Mouse (Mus musculus) B cell, adult 67 days (primary cell): ENCODE measurements around the gene Hlcs. TPM values are rescaled to one million over a fixed set of nuclear protein-coding genes. Genes with fewer than 3 reads are reported as not detected.

Experiments used
- total RNA-seq, 2 experiments: library from RNA; stranded (reverse); gene quantifications; 4 replicates each; pipeline ENCODE4 v1.2.4; 2023

The Hlcs gene
- total RNA-seq: 10 to 100 TPM; 44.4 to 53.5 TPM

DNA sequence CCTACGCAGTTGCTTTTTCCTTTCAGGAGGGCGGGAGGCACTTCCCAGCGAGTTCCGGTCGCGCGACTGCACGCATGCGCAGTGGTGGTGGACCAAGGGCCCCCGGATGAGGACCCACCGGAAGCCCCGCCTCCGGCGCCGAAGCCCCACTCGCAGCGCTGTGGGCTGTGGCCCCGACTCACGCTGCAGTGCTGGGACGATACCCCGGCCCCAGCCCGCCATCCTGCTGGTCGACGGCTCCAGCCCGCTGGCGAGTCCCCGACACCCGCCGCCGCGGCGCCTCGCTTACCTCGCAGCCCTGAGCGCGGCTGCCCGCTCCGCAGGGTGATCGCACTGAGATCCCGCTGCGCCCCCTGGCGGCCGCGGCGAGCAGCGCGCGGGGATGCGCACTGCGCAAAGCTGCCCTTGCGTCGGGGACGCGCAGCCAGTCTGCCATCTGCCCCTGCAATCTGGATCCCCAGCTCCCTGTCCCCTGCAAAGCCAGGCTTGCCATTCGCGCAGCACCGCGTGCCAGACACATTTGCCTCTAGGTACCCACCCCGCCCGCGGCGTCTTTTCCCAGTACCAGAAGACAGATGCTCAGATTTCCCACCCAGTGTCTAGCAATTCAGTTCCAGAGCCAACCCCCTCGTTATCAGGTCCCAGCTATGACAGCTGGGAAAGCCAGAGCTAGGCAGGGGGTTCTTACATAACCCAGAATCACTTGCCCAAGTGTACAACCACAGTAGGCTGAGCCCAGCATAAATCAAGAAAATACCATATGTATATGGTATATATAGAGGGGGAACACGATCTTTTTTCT lies at the start of gene Hlcs:
Gene Hlcs, minus strand, starts transcription at position 343 of the 802 bp plus-strand sequence.

DNA sequence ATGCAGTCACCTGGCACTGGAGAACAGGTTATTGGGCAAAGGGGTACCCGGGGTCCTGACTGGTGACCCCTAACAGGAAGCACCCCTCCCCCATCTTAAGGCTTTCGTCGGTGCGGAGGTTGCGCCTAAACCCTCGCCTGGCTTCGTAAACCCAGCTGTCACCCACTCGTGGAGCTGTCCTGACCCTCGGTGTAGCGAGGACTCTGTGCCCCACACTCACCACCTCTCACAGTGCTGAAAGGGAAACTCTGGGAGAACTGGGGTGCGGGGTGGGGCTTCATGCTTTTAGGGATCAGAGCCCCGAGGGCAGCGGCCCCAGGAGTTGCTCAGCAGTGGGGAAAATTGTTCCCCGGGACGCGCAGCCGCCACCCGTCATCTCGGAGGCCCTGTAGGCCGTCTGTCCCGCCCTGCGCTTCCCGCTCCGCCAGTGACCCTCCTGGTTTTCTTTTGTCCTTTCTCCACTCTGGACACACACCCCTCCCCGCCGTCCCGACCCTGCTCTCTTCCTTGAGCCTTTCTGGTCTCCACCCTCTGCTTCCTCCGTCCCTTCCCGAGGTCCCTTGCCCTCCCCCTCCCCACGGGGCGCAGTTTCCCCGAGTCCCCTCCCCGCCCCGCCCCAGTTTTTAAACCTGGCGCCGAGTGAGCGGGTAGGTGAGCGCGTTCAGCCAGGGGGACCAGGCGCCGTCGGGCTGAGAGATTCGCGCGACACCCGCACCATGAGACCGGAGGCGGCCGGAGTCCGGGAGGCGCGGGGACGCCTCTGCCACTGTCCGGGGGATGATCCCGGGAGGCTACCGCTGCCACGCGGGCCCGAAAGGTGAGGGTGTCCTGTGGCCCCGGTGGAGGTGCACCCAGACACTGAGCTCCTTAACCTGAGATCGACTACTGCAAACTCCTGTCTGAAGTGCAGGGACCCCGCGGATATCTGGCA lies 14.7 kb upstream of the Hlcs start, which contains the start of gene Ripply3:
Gene Ripply3, plus strand, starts transcription at position 640 of the 931 bp plus-strand sequence.

DNA sequence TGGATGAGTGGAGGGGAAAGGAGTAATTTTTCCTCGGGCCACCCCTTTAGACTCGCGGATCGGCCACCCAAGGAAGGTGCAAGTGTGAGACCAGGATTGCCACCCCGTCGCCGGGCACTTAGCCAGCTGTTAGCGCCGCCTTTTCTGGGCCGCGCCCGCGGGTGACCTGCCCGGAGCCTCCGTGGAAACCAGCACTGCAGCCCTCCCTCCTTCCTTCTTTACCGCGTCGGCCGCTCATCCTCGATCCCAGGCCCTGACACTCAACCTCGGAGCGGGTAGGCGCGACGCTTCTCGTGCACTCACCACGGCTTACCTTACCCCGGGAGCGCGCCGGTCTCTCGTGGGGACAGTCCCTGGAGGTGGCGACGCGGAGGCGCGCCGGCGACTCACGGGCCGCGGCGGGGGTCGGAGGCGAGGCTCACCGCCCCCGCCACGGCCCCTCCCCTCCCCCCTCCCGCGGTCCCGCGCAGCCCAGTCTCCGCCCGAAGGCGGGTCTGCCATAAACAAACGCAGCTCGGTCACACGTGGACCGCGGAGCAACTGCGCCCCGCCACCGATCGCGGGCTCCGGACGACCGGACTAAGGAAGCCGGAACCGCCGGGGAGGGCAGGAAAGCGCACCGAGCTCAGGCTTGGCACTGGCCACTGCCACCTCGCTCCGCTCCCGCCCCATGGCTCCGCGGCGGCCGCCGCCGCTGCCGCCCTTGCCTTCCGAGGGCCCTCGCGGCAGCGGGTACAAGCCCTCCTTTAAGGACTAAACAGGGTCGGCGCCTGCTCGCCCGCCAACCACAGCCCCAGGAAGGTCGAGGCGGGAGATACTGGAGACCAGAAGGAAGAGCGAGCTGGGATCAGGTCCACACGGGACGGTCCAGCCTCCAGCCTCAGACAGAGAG lies 228.4 kb downstream of the Hlcs start, which contains the start of gene Sim2:
Gene Sim2, plus strand, starts transcription at position 221 of the 892 bp plus-strand sequence.

Other genes starting within 250 kb of the Hlcs start
- not detected for gene Sim2, start 228.6 kb downstream of the Hlcs start, total RNA-seq
- gene Ripply3, start 14.8 kb upstream of the Hlcs start, total RNA-seq: not detected
- 10 to 100 TPM; 71.6 to 76.1 TPM for gene Ttc3, start 57.0 kb upstream of the Hlcs start, total RNA-seq
- 10 to 100 TPM; 30.6 to 31.5 TPM for gene Pigp, start 58.3 kb upstream of the Hlcs start, total RNA-seq
- gene Vps26c, start 213.3 kb upstream of the Hlcs start, total RNA-seq: 10 to 100 TPM; 30.9 to 32.9 TPM